Mouse (Mus musculus): Measurements from ENCODE around the gene Sergef.

- TF ChIP-seq CTCF (IDR thresholded peaks at IDR 0.05; ENCODE audit: insufficient read depth, low read depth, low read length) (no peak), POLR2A (IDR thresholded peaks at IDR 0.05; ENCODE audit: insufficient read depth, low read depth, low read length) (no peak)
Observed at GRCm38 (mm10) chr7:46404756-46405155, 234.9 kb downstream of the Sergef start.

Measured in olfactory bulb, adult 2 months (tissue).